Mouse (Mus musculus) heart, embryonic 10.5 days (tissue): ENCODE measurements around the gene Cbx8. TPM values are rescaled to one million over a fixed set of nuclear protein-coding genes. Genes with fewer than 3 reads are reported as not detected.

Experiments used
- DNase-seq: peaks from one replicate; pipeline ENCODE4 v3.0.0-alpha.2; 2017; ENCODE audit warnings: low spot score
- H3K27ac ChIP-seq: fragments of 300-500 bp; sonication (generic); 2 replicates; pipeline ENCODE4 v1.5.1; 2016; ENCODE audit warnings: mild to moderate bottlenecking
- H3K27me3 ChIP-seq: fragments of 300-500 bp; sonication (generic); 2 replicates; pipeline ENCODE4 v1.6.1; 2016; ENCODE audit warnings: mild to moderate bottlenecking; ENCODE audit not compliant: poor library complexity, insufficient read depth, severe bottlenecking
- H3K36me3 ChIP-seq: fragments of 300-500 bp; sonication (generic); 2 replicates; pipeline ENCODE4 v1.6.1; 2016; ENCODE audit warnings: mild to moderate bottlenecking, moderate library complexity
- H3K4me1 ChIP-seq: fragments of 300-500 bp; sonication (generic); 2 replicates; pipeline ENCODE4 v1.6.1; 2016; ENCODE audit warnings: mild to moderate bottlenecking
- H3K4me3 ChIP-seq: fragments of 300-500 bp; sonication (generic); 2 replicates; pipeline ENCODE4 v1.5.1; 2016; ENCODE audit warnings: mild to moderate bottlenecking, moderate library complexity
- H3K9me3 ChIP-seq: fragments of 300-500 bp; sonication (generic); 2 replicates; pipeline ENCODE4 v1.6.1; 2016; ENCODE audit warnings: mild to moderate bottlenecking, moderate library complexity
- WGBS: fragments of 180-500 bp; shearing (Covaris S2); methylation state at CpG from one replicate; pipeline ENCODE4 v1.1.7; 2016; 5-methylcytosine and 5-hydroxymethylcytosine counted together
- polyA plus RNA-seq: library from polyadenylated mRNA; unstranded; fragments of >200 nt; fragmentation: Nextera tagmentation; extraction: Ambion mirVana; gene quantifications from 2 replicates; pipeline ENCODE4 v1.2.1, GENCODE M21; 2016

Gene Cbx8
- polyA plus RNA-seq: 9.1 and 9.7 TPM in 2 replicates

- Histone ChIP-seq H3K27ac (peak within 1 kb of the TSS; percentile 94), H3K4me3 (peak within 1 kb of the TSS; percentile 84), H3K36me3 (peaks cover 10% of the 10 kb centered on the region), H3K9me3 (no peaks in the 10 kb centered on the region), H3K27me3 (peaks cover 89% of the 10 kb centered on the region), H3K4me1 (peaks cover 79% of the 10 kb centered on the region)
- WGBS: 0% methylated on average over 59 of the region's 63 CpGs
- DNase-seq: peak; percentile 100
Observed at GRCm38 (mm10) chr11:119040600-119041324, at the start of gene Cbx8. Gene Cbx8 (minus strand): TSS chr11:119040969.

- Histone ChIP-seq H3K36me3 (no peaks in the 10 kb centered on the region), H3K4me1 (peaks cover 65% of the 10 kb centered on the region), H3K9me3 (no peaks in the 10 kb centered on the region), H3K27ac (peak overlapping the region; percentile 87), H3K4me3 (peak overlapping the region; percentile 74), H3K27me3 (peaks cover 86% of the 10 kb centered on the region)
- DNase-seq: no peak
- under 1% methylated on average over 75 of the region's 75 CpGs for WGBS
Observed at GRCm38 (mm10) chr11:119090076-119090960, 49.5 kb upstream of the Cbx8 start.

DNA sequence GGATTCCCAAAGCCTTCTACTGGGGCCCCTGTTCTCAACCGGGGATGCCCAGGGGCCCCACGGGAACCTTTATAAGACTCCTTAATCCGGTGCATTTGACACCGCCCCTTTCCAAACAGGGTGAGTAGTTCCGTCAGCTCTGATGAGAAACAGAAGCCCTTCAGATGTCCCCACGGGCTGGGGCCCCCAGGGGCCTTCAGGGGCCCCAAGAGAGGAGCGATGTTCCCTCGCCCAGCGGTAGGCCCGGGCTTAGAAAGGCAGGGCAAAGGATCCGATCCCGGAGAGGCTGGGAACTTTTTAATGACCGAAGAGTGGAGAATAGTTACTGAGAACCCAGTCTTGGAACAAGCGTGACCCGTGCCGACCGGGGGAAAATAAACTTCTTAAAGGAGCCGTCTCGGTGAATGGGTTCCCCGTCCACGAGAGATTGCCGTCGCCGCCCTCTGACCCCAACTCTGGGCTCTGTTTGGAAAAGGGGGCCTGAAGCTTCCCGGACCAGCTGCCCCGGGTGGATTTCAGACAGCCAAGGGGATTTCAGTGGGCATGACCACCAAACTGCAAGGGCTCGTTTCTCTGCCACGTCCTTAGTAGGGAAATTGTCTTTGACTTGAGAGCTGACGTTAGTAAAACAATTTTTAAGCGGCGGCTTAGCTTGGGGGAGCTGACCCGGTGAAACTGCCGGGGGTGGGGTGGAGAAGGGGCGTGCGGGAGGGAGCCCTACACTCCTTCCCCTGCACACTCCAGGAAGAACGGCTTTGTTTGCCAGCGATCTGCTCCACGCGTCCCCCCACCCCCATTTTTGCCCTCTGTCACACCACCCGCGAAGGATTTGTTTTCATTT is 48.7 kb upstream of the Cbx8 start:
- Histone ChIP-seq H3K27ac (peak overlapping the region; percentile 87), H3K4me1 (peaks cover 59% of the 10 kb centered on the region), H3K36me3 (no peaks in the 10 kb centered on the region), H3K4me3 (peak overlapping the region; percentile 74), H3K9me3 (no peaks in the 10 kb centered on the region), H3K27me3 (peaks cover 79% of the 10 kb centered on the region)
- DNase-seq: no peak
- WGBS: under 1% methylated on average over 41 of the region's 41 CpGs

- H3K27me3 ChIP-seq: peaks cover 79% of the 10 kb centered on the region
- H3K27ac ChIP-seq: no peak overlapping the region
- no peaks in the 10 kb centered on the region for H3K9me3 ChIP-seq
- H3K4me1 ChIP-seq: peaks cover 68% of the 10 kb centered on the region
- no peaks in the 10 kb centered on the region for H3K36me3 ChIP-seq
- peak overlapping the region; percentile 74 for H3K4me3 ChIP-seq
- DNase-seq: no peak
- 1% methylated on average over 28 of the region's 28 CpGs for WGBS
Observed at GRCm38 (mm10) chr11:119088391-119089234, 47.8 kb upstream of the Cbx8 start.

GRCm38 (mm10) chr11:119087301-119088082 is 46.7 kb upstream of the Cbx8 start:
- Histone ChIP-seq H3K4me1 (peaks cover 79% of the 10 kb centered on the region), H3K9me3 (no peaks in the 10 kb centered on the region), H3K4me3 (peak overlapping the region; percentile 32), H3K36me3 (peaks cover 4% of the 10 kb centered on the region), H3K27me3 (peaks cover 84% of the 10 kb centered on the region), H3K27ac (peak overlapping the region; percentile 59; the same call in 1 of the 2 replicates)
- 2% methylated on average over 35 of the region's 35 CpGs for WGBS
- no peak for DNase-seq

DNA sequence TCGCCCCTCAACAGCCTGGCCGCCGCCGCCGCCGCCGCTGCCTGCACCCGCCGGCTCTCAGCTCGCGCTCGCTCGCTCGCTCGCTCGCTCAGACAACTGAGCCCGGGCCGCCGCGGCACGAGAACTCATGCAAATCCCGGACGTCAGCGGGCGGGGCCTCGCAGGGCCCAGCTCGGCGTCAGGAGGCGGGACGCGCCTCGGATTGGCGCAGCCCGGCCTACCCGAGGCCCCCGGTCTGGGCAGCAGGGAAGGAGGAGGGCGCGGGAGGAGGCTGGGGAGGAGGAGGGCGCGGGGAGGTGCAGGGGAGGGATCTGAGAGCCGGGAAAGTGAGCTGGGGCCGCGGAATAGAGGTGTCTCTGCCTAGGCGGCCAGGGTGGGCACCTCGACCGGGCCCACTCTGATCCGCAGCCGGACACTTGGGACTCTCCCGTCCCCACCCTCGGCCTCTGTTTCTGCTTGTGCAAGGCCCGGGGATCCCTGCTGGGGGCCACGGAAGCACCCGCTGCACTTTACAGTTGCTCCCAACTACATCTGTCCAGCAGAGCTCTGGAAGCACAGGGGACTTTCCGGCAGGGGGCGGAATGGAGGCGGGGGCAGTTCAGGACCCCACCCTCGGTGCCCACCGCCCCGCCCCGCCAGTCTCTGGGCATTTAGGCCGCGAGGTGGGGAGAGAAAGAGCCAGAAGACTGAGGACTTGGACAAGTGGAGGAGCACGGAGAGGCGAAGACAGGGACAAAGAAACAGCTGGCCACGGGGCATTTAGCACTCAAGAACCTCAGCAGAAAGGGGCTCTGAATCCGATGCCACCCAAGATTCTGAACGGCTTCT is 45.6 kb upstream of the Cbx8 start, which contains the start of gene Cbx4:
Gene Cbx4 (minus strand): TSS at position 78 of the 828 bp plus-strand sequence.
- WGBS: under 1% methylated on average over 66 of the region's 67 CpGs
- peak; percentile 96 for DNase-seq
- Histone ChIP-seq H3K9me3 (no peaks in the 10 kb centered on the region), H3K4me3 (peak within 1 kb of the TSS; percentile 71), H3K27ac (peak within 1 kb of the TSS; percentile 91), H3K4me1 (peaks cover 86% of the 10 kb centered on the region), H3K27me3 (peaks cover 85% of the 10 kb centered on the region), H3K36me3 (peaks cover 15% of the 10 kb centered on the region)

DNA sequence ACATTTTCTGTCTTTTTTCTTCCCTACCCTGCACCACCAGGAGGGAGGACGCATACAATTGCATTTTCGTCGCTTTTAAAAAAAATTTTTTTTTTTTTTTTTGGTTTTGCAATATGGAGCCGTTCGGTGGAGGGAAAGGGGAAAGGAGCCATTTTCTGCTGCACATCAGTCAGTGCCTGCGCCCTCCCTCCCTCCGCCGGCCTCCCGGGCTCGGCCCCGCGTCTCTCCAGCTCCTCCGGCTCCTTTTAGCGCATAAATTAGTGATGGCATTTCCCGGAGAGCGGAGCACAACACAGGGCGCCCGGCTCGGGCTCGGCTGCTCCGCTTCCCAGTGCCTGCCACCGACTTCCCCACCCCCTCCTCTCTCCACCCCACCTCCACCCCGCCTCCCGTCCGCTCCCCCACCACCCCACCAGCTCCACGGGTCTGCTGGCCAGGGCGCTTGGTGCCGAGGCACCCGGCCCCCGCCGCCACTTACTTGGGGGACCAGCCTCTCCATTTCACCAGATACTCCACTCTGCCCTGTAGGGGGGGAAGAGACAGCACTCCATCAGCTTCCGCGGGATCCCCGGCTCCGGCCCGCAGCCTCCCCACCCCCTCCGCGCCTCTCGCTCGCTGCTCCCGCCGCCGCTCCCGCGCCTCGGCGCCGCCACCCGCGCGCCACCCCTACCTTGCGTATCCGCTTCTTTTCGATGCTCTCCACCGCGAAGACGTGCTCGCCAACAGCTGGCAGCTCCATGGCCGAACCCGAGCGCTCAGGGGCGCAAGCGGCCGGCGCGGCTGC is 44.7 kb upstream of the Cbx8 start:
- Histone ChIP-seq H3K4me3 (peak overlapping the region; percentile 71), H3K36me3 (peaks cover 24% of the 10 kb centered on the region), H3K4me1 (peaks cover 86% of the 10 kb centered on the region), H3K27me3 (peaks cover 86% of the 10 kb centered on the region), H3K27ac (peak overlapping the region; percentile 91), H3K9me3 (no peaks in the 10 kb centered on the region)
- DNase-seq: peak; percentile 88
- under 1% methylated on average over 63 of the region's 66 CpGs for WGBS

GRCm38 (mm10) chr11:119084446-119085278 is 43.9 kb upstream of the Cbx8 start:
- Histone ChIP-seq H3K36me3 (peaks cover 26% of the 10 kb centered on the region), H3K4me3 (peak overlapping the region; percentile 71), H3K27me3 (peaks cover 86% of the 10 kb centered on the region), H3K4me1 (peaks cover 80% of the 10 kb centered on the region), H3K27ac (peak overlapping the region; percentile 91), H3K9me3 (no peaks in the 10 kb centered on the region)
- DNase-seq: no peak
- WGBS: 2% methylated on average over 18 of the region's 18 CpGs

GRCm38 (mm10) chr11:119083724-119084445 is 43.1 kb upstream of the Cbx8 start:
- H3K27me3 ChIP-seq: peaks cover 86% of the 10 kb centered on the region
- H3K4me3 ChIP-seq: peak overlapping the region; percentile 71
- DNase-seq: no peak
- 7% methylated on average over 28 of the region's 28 CpGs for WGBS
- H3K36me3 ChIP-seq: peaks cover 28% of the 10 kb centered on the region
- H3K27ac ChIP-seq: peak overlapping the region; percentile 57; the same call in 1 of the 2 replicates
- peaks cover 80% of the 10 kb centered on the region for H3K4me1 ChIP-seq
- no peaks in the 10 kb centered on the region for H3K9me3 ChIP-seq
